20 mouse cellular contexts compared by ENCODE assay signal in genomic region chr4:48952965-48953364, GRCm38 (mm10).
DNase-seq lines count a peak whose midpoint lies in the region; ATAC-seq lines count a peak whose summit lies in the region.
"Had no signal": no experiment of that assay in that cellular context is flagged by ENCODE, and none has a peak within 500 bp of the region (broad histone marks: within the 10 kb centered on the region; RNA-seq: fewer than 3 reads in every experiment).

No protein-coding gene starts in this region.

- DNase-seq in frontal cortex, postnatal 10 days (ENCODE audit: low spot score in 2 of 2): no peak
- peak; percentile 30 for DNase-seq in brain, adult 2 months (ENCODE audit: low read depth, low spot score)
- peak; percentile 31 for DNase-seq in telencephalon, adult 2 months (ENCODE audit: low read depth, low spot score)
- no peak for DNase-seq in testis, postnatal 14 days (ENCODE audit: low spot score)
- no peak for DNase-seq in yolk sac, embryonic 10.5 days (ENCODE audit: low spot score)
- DNase-seq: adrenal gland, adult 2 months; adrenal gland, adult 8-10 months; adrenal gland, postnatal 10 days; adrenal gland, postnatal 14 days; adrenal gland, postnatal 25 days; adrenal gland, postnatal 36 days; B cell, adult 2 months; cerebellum, adult 11 months; cerebellum, adult 11-12 months; cerebellum, adult 18-20 months; cerebellum, adult 2 months had no signal

- peak; percentile 88 for ATAC-seq in frontal cortex, adult (ENCODE audit: low TSS enrichment)
- ATAC-seq: activated CD4-positive, CD25-positive, alpha-beta regulatory T cell, adult 4 months; CD4-positive, CD25-positive, alpha-beta regulatory T cell, adult 4 months; Patski had no signal

Comparison
In these comparisons a context has a peak if more than half of its experiments do, and no peak if none do; other contexts are left out.
1. DNase-seq: peak in brain, adult 2 months (single experiment) and telencephalon, adult 2 months (single experiment); none in frontal cortex, postnatal 10 days (0 of 2), testis, postnatal 14 days (single experiment) and yolk sac, embryonic 10.5 days (single experiment).